Mouse (Mus musculus) lung, embryonic 15.5 days (tissue): Measurements from ENCODE around the gene Ptprt. TPM values are rescaled to one million over a fixed set of nuclear protein-coding genes. Genes with fewer than 3 reads are reported as not detected.

Experiments used
- ATAC-seq: fragments of 200-750 bp; cut with Nextera tagmentation; 2 replicates; pipeline ENCODE4 v1.8.0; 2017; ENCODE audit warnings: moderate number of reproducible peaks, borderline replicate concordance; ENCODE audit not compliant: low FRiP score, low TSS enrichment; ENCODE audit errors: extremely low read depth
- H3K27ac ChIP-seq: fragments of 300-500 bp; sonication (generic); 2 replicates; pipeline ENCODE4 v1.5.1; 2015; ENCODE audit warnings: moderate library complexity, mild to moderate bottlenecking, inconsistent platforms
- H3K27me3 ChIP-seq: fragments of 300-500 bp; sonication (generic); 2 replicates; pipeline ENCODE4 v1.6.1; 2015; ENCODE audit warnings: inconsistent platforms
- H3K36me3 ChIP-seq: fragments of 300-500 bp; sonication (generic); 2 replicates; pipeline ENCODE4 v1.6.1; 2015; ENCODE audit warnings: inconsistent platforms
- H3K4me1 ChIP-seq: fragments of 300-500 bp; sonication (generic); 2 replicates; pipeline ENCODE4 v1.6.1; 2015; ENCODE audit warnings: inconsistent platforms
- H3K4me2 ChIP-seq: fragments of 300-500 bp; sonication (generic); 2 replicates; pipeline ENCODE4 v1.6.1; 2015; ENCODE audit warnings: inconsistent platforms, mild to moderate bottlenecking, moderate library complexity
- H3K4me3 ChIP-seq: fragments of 300-500 bp; sonication (generic); 2 replicates; pipeline ENCODE4 v1.5.1; 2015; ENCODE audit warnings: mild to moderate bottlenecking, inconsistent platforms
- H3K9ac ChIP-seq: fragments of 300-500 bp; sonication (generic); 2 replicates; pipeline ENCODE4 v1.6.1; 2015; ENCODE audit warnings: inconsistent platforms
- H3K9me3 ChIP-seq: fragments of 300-500 bp; sonication (generic); 2 replicates; pipeline ENCODE4 v1.6.1; 2016; ENCODE audit warnings: inconsistent platforms
- WGBS: fragments of 180-500 bp; shearing (Covaris S2); methylation state at CpG from one replicate; pipeline ENCODE4 v1.1.7; 2015; 5-methylcytosine and 5-hydroxymethylcytosine counted together
- polyA plus RNA-seq: library from polyadenylated mRNA; unstranded; fragments of >200 nt; fragmentation: Nextera tagmentation; extraction: Ambion mirVana; gene quantifications from 2 replicates; pipeline ENCODE4 v1.2.1, GENCODE M21; 2015

Ptprt gene
- polyA plus RNA-seq, result 1.5 and 1.6 TPM in 2 replicates

GRCm38 (mm10) chr2:162660941-162661386 is at the start of gene Ptprt:
Ptprt (minus strand) TSS chr2:162661147.
- H3K4me1 ChIP-seq, result peaks cover 25% of the 10 kb centered on the region
- peak within 1 kb of the TSS; percentile 56 for H3K27ac ChIP-seq
- H3K4me2 ChIP-seq, result peak within 1 kb of the TSS; percentile 91
- under 1% methylated on average over 43 of the region's 73 CpGs for WGBS
- peak within 1 kb of the TSS; percentile 50 for H3K4me3 ChIP-seq
- peaks cover 56% of the 10 kb centered on the region for H3K27me3 ChIP-seq
- H3K36me3 ChIP-seq, result no peaks in the 10 kb centered on the region
- peak within 1 kb of the TSS; percentile 42 for H3K9ac ChIP-seq
- no peaks in the 10 kb centered on the region for H3K9me3 ChIP-seq
- no peak; the same call in 1 of the 2 replicates for ATAC-seq

- H3K9ac ChIP-seq, result no peak overlapping the region
- no peak for ATAC-seq
- H3K4me2 ChIP-seq, result no peak overlapping the region
- H3K4me1 ChIP-seq, result no peaks in the 10 kb centered on the region
- no peaks in the 10 kb centered on the region for H3K36me3 ChIP-seq
- H3K27ac ChIP-seq, result no peak overlapping the region
- H3K9me3 ChIP-seq, result no peaks in the 10 kb centered on the region
- H3K27me3 ChIP-seq, result no peaks in the 10 kb centered on the region
- 73% methylated on average over 2 of the region's 2 CpGs for WGBS
- H3K4me3 ChIP-seq, result no peak overlapping the region
Measured at GRCm38 (mm10) chr2:162710443-162710842, 49.5 kb upstream of the Ptprt start.

GRCm38 (mm10) chr2:162699691-162700090 is 38.7 kb upstream of the Ptprt start:
- H3K4me3 ChIP-seq, result no peak overlapping the region
- WGBS, result 62% methylated on average over 3 of the region's 3 CpGs

GRCm38 (mm10) chr2:162699036-162699435 is 38.1 kb upstream of the Ptprt start:
- no peak overlapping the region for H3K4me2 ChIP-seq
- H3K9me3 ChIP-seq, result no peaks in the 10 kb centered on the region
- H3K27me3 ChIP-seq, result no peaks in the 10 kb centered on the region
- no peak overlapping the region for H3K4me3 ChIP-seq
- H3K36me3 ChIP-seq, result no peaks in the 10 kb centered on the region
- H3K9ac ChIP-seq, result no peak overlapping the region
- H3K27ac ChIP-seq, result no peak overlapping the region
- H3K4me1 ChIP-seq, result peaks cover 9% of the 10 kb centered on the region; the same call in 1 of the 2 replicates
- ATAC-seq, result no peak

More at GRCm38 (mm10) chr2:162699691-162700090, 38.7 kb upstream of the Ptprt start:
- H3K4me1 ChIP-seq, result peaks cover 9% of the 10 kb centered on the region; the same call in 1 of the 2 replicates
- no peaks in the 10 kb centered on the region for H3K27me3 ChIP-seq
- H3K27ac ChIP-seq, result no peak overlapping the region
- H3K9ac ChIP-seq, result no peak overlapping the region
- H3K4me2 ChIP-seq, result no peak overlapping the region
- no peak for ATAC-seq
- H3K9me3 ChIP-seq, result no peaks in the 10 kb centered on the region
- H3K36me3 ChIP-seq, result no peaks in the 10 kb centered on the region

- Histone ChIP-seq H3K4me1 (peaks cover 9% of the 10 kb centered on the region; the same call in 1 of the 2 replicates), H3K4me3 (no peak overlapping the region), H3K27ac (no peak overlapping the region), H3K27me3 (no peaks in the 10 kb centered on the region), H3K9ac (no peak overlapping the region), H3K9me3 (no peaks in the 10 kb centered on the region), H3K36me3 (no peaks in the 10 kb centered on the region), H3K4me2 (0 out of 2 replicates have a peak overlapping the region, but pooled peaks have one; percentile 11)
- 44% methylated on average over 8 of the region's 8 CpGs for WGBS
- ATAC-seq, result no peak
Measured at GRCm38 (mm10) chr2:162698068-162698467, 37.1 kb upstream of the Ptprt start.

- no peaks in the 10 kb centered on the region for H3K36me3 ChIP-seq
- 58% methylated on average over 10 of the region's 10 CpGs for WGBS
Measured at GRCm38 (mm10) chr2:162697151-162697550, 36.2 kb upstream of the Ptprt start.

GRCm38 (mm10) chr2:162692143-162692542 is 31.2 kb upstream of the Ptprt start:
- H3K4me3 ChIP-seq, result no peak overlapping the region
- ATAC-seq, result no peak
- 91% methylated on average over 12 of the region's 12 CpGs for WGBS

More at GRCm38 (mm10) chr2:162697151-162697550, 36.2 kb upstream of the Ptprt start:
- Histone ChIP-seq H3K9me3 (no peaks in the 10 kb centered on the region), H3K9ac (no peak overlapping the region), H3K4me1 (peaks cover 9% of the 10 kb centered on the region; the same call in 1 of the 2 replicates), H3K27me3 (no peaks in the 10 kb centered on the region), H3K4me2 (no peak overlapping the region), H3K4me3 (no peak overlapping the region), H3K27ac (no peak overlapping the region)
- no peak for ATAC-seq

GRCm38 (mm10) chr2:162682674-162683073 is 21.7 kb upstream of the Ptprt start:
- Histone ChIP-seq H3K4me3 (no peak overlapping the region), H3K4me2 (no peak overlapping the region), H3K4me1 (no peaks in the 10 kb centered on the region), H3K36me3 (no peaks in the 10 kb centered on the region), H3K9me3 (no peaks in the 10 kb centered on the region), H3K27me3 (no peaks in the 10 kb centered on the region), H3K27ac (no peak overlapping the region), H3K9ac (no peak overlapping the region)
- WGBS, result 11% methylated on average over 6 of the region's 6 CpGs
- ATAC-seq, result no peak

More at GRCm38 (mm10) chr2:162692143-162692542, 31.2 kb upstream of the Ptprt start:
- Histone ChIP-seq H3K27ac (no peak overlapping the region), H3K9ac (no peak overlapping the region), H3K27me3 (no peaks in the 10 kb centered on the region), H3K9me3 (no peaks in the 10 kb centered on the region), H3K36me3 (no peaks in the 10 kb centered on the region), H3K4me2 (no peak overlapping the region), H3K4me1 (peaks cover 7% of the 10 kb centered on the region)

- Histone ChIP-seq H3K4me2 (peak overlapping the region; percentile 91; the same call in 1 of the 2 replicates), H3K27ac (peak overlapping the region; percentile 56; the same call in 1 of the 2 replicates), H3K4me3 (no peak overlapping the region), H3K4me1 (peaks cover 25% of the 10 kb centered on the region), H3K9ac (no peak overlapping the region), H3K9me3 (no peaks in the 10 kb centered on the region), H3K36me3 (no peaks in the 10 kb centered on the region), H3K27me3 (peaks cover 49% of the 10 kb centered on the region)
- WGBS, result 40% methylated on average over 1 of the region's 1 CpGs
- ATAC-seq, result peak; percentile 59
Measured at GRCm38 (mm10) chr2:162662431-162662970, 1.6 kb upstream of the Ptprt start.

GRCm38 (mm10) chr2:162661733-162662132 is 786 bp upstream of the Ptprt start:
- Histone ChIP-seq H3K4me2 (peak overlapping the region; percentile 91), H3K4me1 (peaks cover 25% of the 10 kb centered on the region), H3K9me3 (no peaks in the 10 kb centered on the region), H3K9ac (no peak overlapping the region), H3K4me3 (peak overlapping the region; percentile 50), H3K36me3 (no peaks in the 10 kb centered on the region), H3K27ac (peak overlapping the region; percentile 56), H3K27me3 (peaks cover 53% of the 10 kb centered on the region)
- ATAC-seq, result no peak
- 2% methylated on average over 4 of the region's 4 CpGs for WGBS

GRCm38 (mm10) chr2:162660231-162660940 is 561 bp downstream of the Ptprt start:
- peak; percentile 21; the same call in 1 of the 2 replicates for ATAC-seq
- Histone ChIP-seq H3K9me3 (no peaks in the 10 kb centered on the region), H3K4me2 (peak overlapping the region; percentile 91), H3K4me3 (peak overlapping the region; percentile 50), H3K27ac (no peak overlapping the region), H3K36me3 (no peaks in the 10 kb centered on the region), H3K4me1 (peaks cover 25% of the 10 kb centered on the region), H3K9ac (peak overlapping the region; percentile 42), H3K27me3 (peaks cover 58% of the 10 kb centered on the region)
- under 1% methylated on average over 45 of the region's 57 CpGs for WGBS

- ATAC-seq, result no peak
- 0% methylated on average over 18 of the region's 18 CpGs for WGBS
- no peak overlapping the region for H3K27ac ChIP-seq
- peaks cover 62% of the 10 kb centered on the region for H3K27me3 ChIP-seq
- peak overlapping the region; percentile 91 for H3K4me2 ChIP-seq
- peak overlapping the region; percentile 50 for H3K4me3 ChIP-seq
- peaks cover 25% of the 10 kb centered on the region for H3K4me1 ChIP-seq
- no peak overlapping the region for H3K9ac ChIP-seq
- no peaks in the 10 kb centered on the region for H3K36me3 ChIP-seq
- H3K9me3 ChIP-seq, result no peaks in the 10 kb centered on the region
Measured at GRCm38 (mm10) chr2:162658997-162659396, 1.9 kb downstream of the Ptprt start.
